Mouse (Mus musculus): Measurements from ENCODE around the gene Trappc13.

GRCm38 (mm10) chr13:104204313-104204712, 26.0 kb upstream of the Trappc13 start:
- TF ChIP-seq CHD2 (IDR thresholded peaks at IDR 0.05; ENCODE audit: low read depth, low read length) (no peak), ZC3H11A (IDR thresholded peaks at IDR 0.05; ENCODE audit: borderline replicate concordance, low read depth, low read length) (no peak)

Measured in ES-E14 (cell line).